Mouse (Mus musculus) bone marrow macrophage, adult 2 months (primary cell): Measurements from ENCODE around the gene Rxfp4.

Source experiments
- CTCF ChIP-seq: IDR thresholded peaks from 2 replicates; pipeline ENCODE4 v1.5.1; 2012; ENCODE audit warnings: low read depth, mild to moderate bottlenecking, low read length, moderate library complexity
- POLR2A ChIP-seq: IDR thresholded peaks from 2 replicates; pipeline ENCODE4 v1.6.1; 2012; ENCODE audit warnings: mild to moderate bottlenecking, low read depth, low read length, borderline replicate concordance

DNA sequence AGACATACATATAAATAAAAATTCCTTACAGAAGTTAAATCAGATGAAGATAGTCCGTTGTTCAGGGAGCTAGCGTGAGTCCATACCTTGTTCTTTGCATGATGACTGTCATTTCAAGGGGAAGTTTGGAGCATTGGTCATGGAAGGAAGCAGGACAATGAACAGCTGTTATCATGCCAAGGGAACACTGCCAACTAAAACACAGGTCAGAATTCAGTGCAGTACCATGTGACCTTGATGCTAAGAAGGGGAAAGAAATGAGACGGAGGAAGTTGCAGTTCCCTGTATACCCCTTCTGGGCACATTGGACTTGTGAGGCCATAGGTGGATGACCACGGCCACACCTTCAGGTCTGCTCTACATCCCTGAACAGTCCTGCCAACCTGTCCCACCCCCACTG, 1.7 kb upstream of the Rxfp4 start:
- no peak for TF ChIP-seq POLR2A
- TF ChIP-seq CTCF, result no peak
